Mouse (Mus musculus) spleen, adult 2 months (tissue): ENCODE measurements around the gene Mtrex. TPM values are rescaled to one million over a fixed set of nuclear protein-coding genes. Genes with fewer than 3 reads are reported as not detected.

Source experiments
- DNase-seq, 2 experiments: peaks; one replicate each; pipeline versions ENCODE4 v3.0.0 to v3.0.0-alpha.2; 2012 to 2021; ENCODE audit warnings: low spot score in 2 of 2, low read depth in 1 of 2
- H3K27ac ChIP-seq: fragments of 200-500 bp; 2 replicates; pipeline ENCODE4 v1.5.1; 2012; ENCODE audit warnings: low read length, inconsistent platforms; ENCODE audit not compliant: insufficient read depth
- H3K27me3 ChIP-seq: fragments of 200-500 bp; 2 replicates; pipeline ENCODE4 v1.6.1; 2012; ENCODE audit warnings: mild to moderate bottlenecking, moderate library complexity, low read length, inconsistent platforms; ENCODE audit not compliant: control insufficient read depth, insufficient read depth
- H3K36me3 ChIP-seq: fragments of 200-500 bp; 2 replicates; pipeline ENCODE4 v1.6.1; 2012; ENCODE audit warnings: mild to moderate bottlenecking, low read length, inconsistent platforms; ENCODE audit not compliant: control insufficient read depth, insufficient read depth
- H3K4me1 ChIP-seq: fragments of 200-500 bp; 2 replicates; pipeline ENCODE4 v1.6.1; 2011; ENCODE audit warnings: inconsistent platforms; ENCODE audit not compliant: control insufficient read depth, insufficient read depth, insufficient read length
- H3K4me3 ChIP-seq: fragments of 200-500 bp; 2 replicates; pipeline ENCODE4 v1.5.1; 2011; ENCODE audit warnings: mild to moderate bottlenecking, inconsistent platforms; ENCODE audit not compliant: insufficient read depth, insufficient read length; ENCODE audit errors: extremely low read depth
- CTCF ChIP-seq: fragments of 200-500 bp; IDR thresholded peaks from 2 replicates; pipeline ENCODE4 v1.5.1; 2011; ENCODE audit warnings: mild to moderate bottlenecking, inconsistent platforms; ENCODE audit not compliant: insufficient read depth, insufficient read length, insufficient replicate concordance; ENCODE audit errors: extremely low read depth
- POLR2A ChIP-seq: fragments of 200-500 bp; IDR thresholded peaks from 2 replicates; pipeline ENCODE4 v1.6.1; 2011; ENCODE audit warnings: low read depth, low read length, inconsistent platforms
- WGBS: fragments of 180-500 bp; shearing (Covaris S2); methylation state at CpG from one replicate; pipeline ENCODE4 v1.1.7; 2018; 5-methylcytosine and 5-hydroxymethylcytosine counted together
- polyA plus RNA-seq: library from polyadenylated mRNA; depleted of rRNA; stranded (reverse); fragments of >200 nt; gene quantifications from 2 replicates; pipeline ENCODE4 v1.2.3, GENCODE M21; 2012

Mtrex gene
- polyA plus RNA-seq, 1 experiment, result 3.6 TPM

- TF ChIP-seq POLR2A, result no peak
- no peak for TF ChIP-seq CTCF
- H3K4me1 ChIP-seq, result no peaks in the 10 kb centered on the region
- peaks cover 2% of the 10 kb centered on the region; the same call in 1 of the 2 replicates for H3K36me3 ChIP-seq
- 94% methylated on average over 2 of the region's 2 CpGs for WGBS
- H3K4me3 ChIP-seq, result no peak overlapping the region
- H3K27ac ChIP-seq, result no peak overlapping the region
- no peaks in the 10 kb centered on the region for H3K27me3 ChIP-seq
- DNase-seq, result no peak
These were observed 66.8 kb downstream of the Mtrex start for GRCm38 (mm10) chr13:112860370-112860769.

- 81% methylated on average over 21 of the region's 21 CpGs for whole genome bisulfite sequencing
- no peak for DNase-seq
- TF ChIP-seq CTCF, result no peak
- no peak for TF ChIP-seq POLR2A
These were observed 67.5 kb downstream of the Mtrex start for GRCm38 (mm10) chr13:112859574-112860134.

GRCm38 (mm10) chr13:112857921-112858320, 69.3 kb downstream of the Mtrex start:
- Histone ChIP-seq H3K36me3 (no peaks in the 10 kb centered on the region), H3K27ac (no peak overlapping the region), H3K4me3 (no peak overlapping the region), H3K27me3 (no peaks in the 10 kb centered on the region), H3K4me1 (no peaks in the 10 kb centered on the region)
- 94% methylated on average over 7 of the region's 7 CpGs for WGBS
- TF ChIP-seq CTCF, result no peak
- no peak for TF ChIP-seq POLR2A
- no peak for DNase-seq

More at GRCm38 (mm10) chr13:112859574-112860134, 67.5 kb downstream of the Mtrex start:
- Histone ChIP-seq H3K27ac (no peak overlapping the region), H3K36me3 (no peaks in the 10 kb centered on the region), H3K27me3 (no peaks in the 10 kb centered on the region), H3K4me1 (no peaks in the 10 kb centered on the region), H3K4me3 (no peak overlapping the region)

- Histone ChIP-seq H3K4me1 (no peaks in the 10 kb centered on the region), H3K4me3 (no peak overlapping the region), H3K27me3 (no peaks in the 10 kb centered on the region), H3K36me3 (no peaks in the 10 kb centered on the region), H3K27ac (no peak overlapping the region)
- DNase-seq, result no peak
- TF ChIP-seq POLR2A, result no peak
- no peak for TF ChIP-seq CTCF
- 85% methylated on average over 6 of the region's 6 CpGs for WGBS
These were observed 72.8 kb downstream of the Mtrex start for GRCm38 (mm10) chr13:112854402-112854801.

- Histone ChIP-seq H3K27me3 (no peaks in the 10 kb centered on the region), H3K4me3 (no peak overlapping the region), H3K4me1 (no peaks in the 10 kb centered on the region), H3K27ac (no peak overlapping the region), H3K36me3 (no peaks in the 10 kb centered on the region)
- no peak for DNase-seq
- TF ChIP-seq CTCF, result no peak
- TF ChIP-seq POLR2A, result no peak
- 94% methylated on average over 17 of the region's 17 CpGs for WGBS
These were observed 73.4 kb downstream of the Mtrex start for GRCm38 (mm10) chr13:112853710-112854316.

- 83% methylated on average over 3 of the region's 3 CpGs for WGBS
- H3K36me3 ChIP-seq, result no peaks in the 10 kb centered on the region
- TF ChIP-seq POLR2A, result no peak
- no peak for TF ChIP-seq CTCF
- no peaks in the 10 kb centered on the region for H3K4me1 ChIP-seq
- no peak overlapping the region for H3K4me3 ChIP-seq
- no peaks in the 10 kb centered on the region for H3K27me3 ChIP-seq
- DNase-seq, result no peak
- no peak overlapping the region for H3K27ac ChIP-seq
These were observed 81.3 kb downstream of the Mtrex start for GRCm38 (mm10) chr13:112845931-112846330.
